Mouse (Mus musculus) liver, adult (tissue): ENCODE measurements around the gene Gadd45g.
A peak's percentile ranks its signal among the peaks of the same experiment; 100 is the strongest.

Experiments
- GATA4 ChIP-seq: IDR thresholded peaks from 2 replicates; pipeline ENCODE4 v1.6.1; 2014; ENCODE audit warnings: mild to moderate bottlenecking, low read length; ENCODE audit not compliant: insufficient replicate concordance

Gadd45g gene

DNA sequence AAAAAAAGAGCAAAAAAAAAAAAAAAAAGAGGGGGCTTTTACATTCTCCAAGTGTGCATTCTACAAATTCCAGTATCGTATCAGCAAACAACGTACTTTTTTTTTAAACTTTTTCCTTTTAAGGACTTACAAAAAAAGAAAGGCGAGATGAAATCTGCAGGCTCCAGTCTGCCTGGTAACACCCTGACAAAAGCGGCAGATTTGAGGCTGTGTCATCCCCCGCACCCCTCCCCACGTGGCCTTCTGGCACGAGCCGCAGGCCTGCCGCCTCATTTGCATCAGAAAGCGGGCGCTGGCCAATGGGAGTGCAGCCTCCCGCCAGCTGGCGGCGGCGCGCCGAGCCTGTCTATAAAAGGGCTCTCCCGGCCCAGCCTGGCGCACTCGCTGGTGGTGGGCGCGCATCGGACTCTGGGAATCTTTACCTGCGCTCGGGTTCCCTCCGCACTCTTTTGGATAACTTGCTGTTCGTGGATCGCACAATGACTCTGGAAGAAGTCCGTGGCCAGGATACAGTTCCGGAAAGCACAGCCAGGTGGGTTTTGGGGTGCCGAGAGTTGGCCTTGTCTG is at the start of gene Gadd45g:
Gene Gadd45g (plus strand): TSS at position 378 of the 567 bp plus-strand sequence.
- TF ChIP-seq GATA4, result peak; percentile 77; the same call in 1 of the 2 replicates

DNA sequence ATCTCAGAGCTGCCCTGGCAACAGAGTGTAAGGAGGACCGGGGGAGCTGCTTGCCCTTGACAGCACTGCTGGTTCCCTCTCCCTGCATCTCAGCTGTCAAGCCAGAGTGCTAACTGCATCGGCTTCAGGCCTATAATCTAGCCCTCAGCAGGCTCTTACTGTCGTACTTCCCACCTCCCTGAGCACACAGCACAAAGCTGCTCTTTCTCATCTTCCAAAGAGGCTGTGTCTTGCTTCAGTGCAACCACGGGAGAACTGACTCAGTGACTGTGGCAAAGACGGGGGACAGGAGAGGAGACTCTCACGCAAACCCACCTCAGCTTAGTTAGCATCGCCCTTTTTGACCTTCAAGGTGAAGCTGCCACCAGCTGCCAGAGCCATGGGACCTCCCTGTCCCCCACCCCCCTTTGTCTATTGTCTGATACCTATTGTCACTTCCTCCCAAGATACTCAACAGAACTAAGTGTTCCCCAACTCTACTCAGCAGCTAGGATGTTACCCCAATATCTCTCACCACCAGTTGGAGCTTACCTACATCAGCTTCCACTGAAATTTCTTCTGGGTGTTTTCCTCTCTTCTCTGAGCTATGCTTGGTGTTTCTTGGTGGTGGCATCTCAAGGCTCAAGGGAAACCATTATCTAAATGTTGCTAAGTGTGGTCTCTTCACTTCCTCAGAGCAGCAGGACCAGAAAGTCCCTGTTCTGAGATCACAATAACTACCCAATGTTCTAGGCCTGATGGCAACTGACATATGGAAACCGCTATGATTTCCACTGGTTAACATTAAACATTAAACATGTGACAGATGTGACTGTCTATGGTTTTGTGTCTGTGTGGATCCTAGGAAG is 48.4 kb upstream of the Gadd45g start:
- no peak for TF ChIP-seq GATA4

DNA sequence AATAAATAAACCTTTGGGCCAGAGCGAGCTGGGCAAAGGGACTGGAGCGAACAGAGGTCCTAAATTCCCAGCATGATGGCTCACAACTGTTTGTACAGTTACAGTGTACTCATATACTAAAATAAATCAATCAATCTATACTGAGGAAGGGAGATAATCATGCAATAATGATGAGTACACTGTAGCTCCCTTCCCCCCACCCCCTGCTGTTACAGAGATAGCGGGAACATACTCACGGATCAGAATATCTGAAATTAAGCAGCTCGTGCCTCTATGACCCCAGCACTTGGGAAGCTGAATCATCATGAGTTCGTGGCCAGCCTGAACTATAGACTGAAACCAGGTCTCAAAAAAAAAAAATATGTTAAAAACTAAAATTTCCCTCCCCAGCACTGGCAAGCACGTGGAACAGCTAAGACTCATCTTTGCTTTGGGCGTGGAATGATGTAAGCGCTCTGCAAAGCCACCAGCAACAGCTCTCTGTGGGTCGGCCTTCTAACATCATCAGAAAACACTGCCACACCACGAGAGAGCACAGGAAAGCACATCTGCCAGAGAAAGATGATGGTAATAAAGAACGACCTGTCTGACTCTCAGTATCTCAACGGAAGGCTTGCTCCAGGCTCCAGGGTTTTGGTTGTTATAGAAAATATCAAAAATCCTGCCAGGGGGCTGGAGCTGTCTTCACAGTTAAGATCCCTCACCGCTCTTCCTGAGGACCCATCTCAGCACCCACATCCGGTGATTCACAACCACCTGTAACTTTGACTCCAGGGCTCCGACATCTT is 46.5 kb upstream of the Gadd45g start:
- TF ChIP-seq GATA4, result no peak

DNA sequence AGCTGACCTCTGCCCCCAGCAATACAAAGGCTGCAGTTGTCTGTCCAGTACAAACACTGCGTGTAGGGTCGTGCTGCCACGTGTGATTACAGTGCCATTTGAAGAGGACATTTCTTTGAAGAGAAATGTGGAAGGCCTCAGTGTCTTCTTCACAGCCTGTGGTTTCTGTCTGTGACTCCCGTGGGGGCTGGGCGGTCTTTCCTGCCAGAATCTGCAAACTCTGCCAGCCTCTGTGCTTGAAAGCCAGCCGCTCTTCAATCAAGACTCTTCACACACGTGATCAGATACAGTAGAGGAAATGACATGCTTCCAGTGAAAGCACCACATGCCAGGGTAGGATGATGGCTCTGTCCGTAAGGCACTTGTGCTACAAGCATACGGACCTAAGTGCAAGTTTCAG is 45.6 kb upstream of the Gadd45g start:
- TF ChIP-seq GATA4, result no peak

DNA sequence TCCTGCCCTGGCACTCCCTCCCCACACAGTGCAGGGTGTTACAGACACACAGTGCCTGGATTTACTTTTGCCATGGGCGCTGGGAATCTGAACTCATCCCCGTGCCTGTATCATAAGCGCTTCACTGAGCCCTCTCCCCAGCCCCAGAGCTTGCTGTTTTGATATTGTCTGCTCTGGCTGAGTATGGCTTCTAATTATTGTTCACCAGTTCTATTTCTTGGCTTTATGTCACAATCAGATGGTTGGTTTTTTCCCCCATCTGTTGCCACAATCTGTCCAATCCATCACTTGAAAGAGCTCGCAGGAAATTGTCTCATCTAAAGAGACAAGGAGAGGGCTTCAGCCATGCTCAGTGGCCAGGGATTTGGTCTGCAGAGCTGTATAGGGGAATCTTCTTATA is 40.8 kb upstream of the Gadd45g start:
- no peak for TF ChIP-seq GATA4

DNA sequence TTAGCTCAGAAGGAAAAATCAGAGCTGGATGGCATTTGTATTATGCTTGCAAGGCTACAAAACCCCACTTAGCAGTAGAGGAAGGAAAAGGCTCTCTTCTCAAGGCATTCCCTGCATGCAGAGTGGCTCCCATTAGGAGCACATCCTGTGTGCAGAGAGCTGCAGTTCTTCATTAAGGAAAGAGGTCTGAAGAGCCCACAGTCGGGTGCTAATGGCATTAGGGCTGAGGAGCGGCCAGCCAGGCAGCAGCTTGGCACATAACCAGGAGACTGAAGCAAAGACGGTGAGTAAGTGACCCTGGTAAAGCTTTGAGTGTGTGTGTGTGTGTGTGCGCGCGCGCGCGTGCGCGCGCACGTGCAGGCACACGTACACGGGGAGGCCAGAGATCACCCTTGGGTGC is 40.3 kb upstream of the Gadd45g start:
- TF ChIP-seq GATA4, result no peak

DNA sequence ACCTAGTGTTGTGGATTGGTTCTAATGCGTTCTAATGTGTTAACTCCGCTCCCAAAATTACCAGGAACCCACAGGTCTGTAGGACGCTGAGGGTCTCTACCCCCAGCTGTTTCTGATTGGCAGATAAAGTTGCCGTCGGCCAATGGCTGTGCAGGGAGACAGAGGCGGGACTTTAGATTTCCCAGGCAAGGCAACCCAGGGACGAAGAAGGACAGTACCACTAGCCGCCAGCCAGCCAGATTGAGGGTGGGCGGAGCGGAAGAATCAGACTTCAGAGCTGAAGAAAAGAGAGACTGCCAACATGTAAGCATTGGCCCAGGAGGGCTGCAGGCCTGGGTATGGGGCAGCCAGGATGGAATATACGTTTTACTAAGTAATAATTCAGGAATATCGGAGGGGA is 38.3 kb upstream of the Gadd45g start:
- no peak for TF ChIP-seq GATA4

DNA sequence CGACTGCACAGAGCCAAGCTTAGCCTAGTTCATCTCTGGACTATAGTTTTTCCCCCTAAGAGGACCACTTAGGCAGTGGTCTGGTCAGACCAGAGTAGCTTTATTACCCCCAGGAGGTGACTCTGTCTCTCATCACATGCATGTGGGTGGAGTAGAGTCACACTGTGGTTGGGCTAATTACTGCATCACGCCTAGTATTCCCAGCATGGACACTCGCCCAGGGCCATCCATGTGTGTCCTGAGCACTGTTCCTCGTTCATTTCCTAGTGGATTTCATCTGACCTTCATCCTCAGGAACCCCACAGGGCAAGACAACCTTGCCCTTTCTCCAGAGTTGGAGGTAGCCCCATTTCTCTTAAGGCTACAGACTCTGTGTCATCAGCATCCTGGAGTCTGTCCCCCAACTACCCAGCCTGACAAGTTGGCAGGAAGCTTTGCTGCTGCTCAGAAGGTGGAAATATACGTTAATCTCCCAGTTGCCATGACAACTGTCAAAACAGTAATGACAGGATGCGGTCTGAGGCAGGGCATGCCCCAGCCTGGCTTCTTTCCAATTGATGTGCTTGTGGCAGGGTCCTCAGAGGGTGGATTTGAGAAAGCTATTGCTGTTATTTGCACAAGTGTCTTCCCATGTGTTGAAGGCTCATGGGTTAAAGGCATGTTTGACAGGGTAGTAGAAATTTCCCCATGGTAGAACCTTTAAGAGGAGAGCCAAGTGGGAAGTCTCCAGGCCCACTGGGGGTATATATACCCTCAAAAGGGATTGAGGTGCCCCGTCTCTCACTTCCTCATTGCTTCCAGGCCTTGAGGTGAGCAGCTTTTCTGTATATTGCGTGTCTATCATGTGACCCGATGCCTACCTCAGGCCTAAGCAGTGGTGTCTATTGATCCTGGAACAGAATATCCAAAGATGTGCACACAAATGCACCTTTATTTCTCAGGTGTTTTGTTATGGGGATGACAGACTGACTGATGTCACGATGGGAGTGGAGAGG is 32.6 kb upstream of the Gadd45g start:
- no peak for TF ChIP-seq GATA4

DNA sequence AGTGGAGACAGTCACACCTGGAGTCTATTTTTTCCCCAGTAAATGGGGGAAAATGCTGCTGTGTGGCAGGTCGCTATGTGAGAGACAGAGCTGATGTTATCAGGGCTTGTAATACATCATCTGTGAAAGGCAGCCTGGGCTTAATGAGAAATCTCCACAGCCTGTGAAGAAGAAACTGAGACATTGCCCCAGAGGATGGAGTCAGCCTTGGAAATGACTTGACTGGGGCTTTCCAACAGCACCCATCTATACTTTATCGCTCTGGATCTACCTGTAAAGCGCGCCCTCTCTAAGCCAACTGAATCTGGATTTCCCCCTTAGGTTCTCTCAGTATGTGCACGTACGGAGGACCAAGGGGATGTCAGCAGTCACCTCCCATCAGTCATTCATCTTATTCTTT is 31.8 kb upstream of the Gadd45g start:
- no peak for TF ChIP-seq GATA4

DNA sequence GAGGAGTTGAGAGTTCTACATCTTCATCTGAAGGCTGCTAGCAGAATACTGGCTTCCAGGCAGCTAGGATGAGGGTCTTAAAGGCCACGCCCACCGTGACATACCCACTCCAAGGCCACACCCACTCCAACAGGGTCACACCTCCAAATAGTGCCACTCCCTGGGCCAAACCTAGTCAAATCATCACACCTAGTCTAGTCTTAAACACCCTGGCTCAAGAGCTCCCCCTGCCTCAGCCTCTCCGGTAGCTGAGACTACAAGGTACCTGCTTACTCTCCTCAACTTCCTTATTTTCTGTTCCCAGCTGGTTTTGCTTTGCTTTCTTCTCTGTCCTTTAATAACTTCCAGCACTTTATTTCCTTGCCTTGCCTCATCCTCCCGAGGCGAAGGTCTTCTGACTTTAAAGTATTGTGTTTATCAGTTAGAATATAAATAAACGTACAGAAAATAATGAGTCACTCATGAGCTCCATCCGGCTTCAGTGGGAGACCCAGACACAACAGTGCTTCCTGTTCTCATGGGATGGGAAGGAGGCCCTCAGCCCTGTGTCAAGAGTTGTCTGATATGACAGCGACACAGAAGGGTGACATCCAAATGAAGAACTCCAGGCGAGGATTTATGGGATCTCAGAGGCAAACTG is 30.5 kb upstream of the Gadd45g start:
- no peak for TF ChIP-seq GATA4

DNA sequence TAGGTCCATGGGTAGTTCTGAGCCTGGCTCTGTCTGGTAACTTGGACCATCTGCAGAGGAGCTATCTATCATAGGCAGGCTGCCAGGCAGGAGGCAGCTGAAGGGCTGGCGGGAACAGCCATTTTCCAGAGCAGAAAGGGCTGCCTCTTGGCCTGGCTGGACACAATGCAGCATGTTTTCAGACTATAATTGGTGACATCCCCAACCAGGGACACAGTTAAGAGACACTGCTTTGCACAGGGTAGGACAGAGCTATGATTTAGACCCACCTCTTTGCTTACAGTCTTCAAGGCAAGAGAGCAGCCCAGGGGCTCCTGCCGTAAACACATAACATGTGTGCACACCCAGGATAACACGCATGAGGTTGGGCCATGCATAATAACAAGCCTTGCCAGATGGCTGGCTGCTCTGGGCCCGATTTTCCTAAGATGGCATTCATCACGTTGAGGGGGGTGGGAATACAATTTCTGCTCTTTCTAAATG is 29.9 kb upstream of the Gadd45g start:
- no peak for TF ChIP-seq GATA4

DNA sequence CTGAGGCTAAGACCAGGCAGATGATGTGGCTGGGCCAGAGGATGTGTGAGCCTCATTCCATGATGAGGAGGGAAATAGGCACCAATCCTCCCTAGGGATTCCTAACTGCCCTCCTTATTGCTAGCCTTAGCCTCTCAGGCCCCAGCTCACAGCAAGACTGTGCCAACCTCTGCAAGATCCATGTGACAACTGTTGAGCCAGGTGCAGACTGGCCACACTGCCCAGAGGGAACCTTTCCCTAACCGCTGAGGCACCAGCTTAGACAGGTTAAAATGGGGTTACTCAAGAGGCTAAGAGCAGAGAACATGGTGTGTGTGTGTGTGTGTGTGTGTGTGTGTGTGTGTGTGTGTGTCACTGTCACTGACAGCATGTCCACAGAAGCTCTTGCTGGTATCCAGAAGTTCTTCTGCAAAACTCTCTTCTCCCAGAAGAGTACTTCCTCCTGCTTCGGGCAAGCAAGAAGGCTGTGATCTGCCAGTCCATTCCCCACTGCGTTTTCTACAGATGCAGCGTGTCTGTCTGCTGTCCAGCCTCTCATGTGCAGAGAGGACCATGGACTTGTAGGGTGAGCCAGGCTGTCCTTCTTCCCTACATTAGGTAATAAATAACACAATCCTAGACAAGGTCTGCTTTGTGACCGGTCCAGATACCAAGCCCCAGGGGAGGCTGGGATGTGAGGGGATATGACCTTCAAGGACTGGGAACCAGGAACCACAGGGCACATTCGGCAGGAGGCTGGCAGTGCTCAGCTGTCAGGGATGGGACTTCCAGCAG is 28.1 kb upstream of the Gadd45g start:
- no peak for TF ChIP-seq GATA4

DNA sequence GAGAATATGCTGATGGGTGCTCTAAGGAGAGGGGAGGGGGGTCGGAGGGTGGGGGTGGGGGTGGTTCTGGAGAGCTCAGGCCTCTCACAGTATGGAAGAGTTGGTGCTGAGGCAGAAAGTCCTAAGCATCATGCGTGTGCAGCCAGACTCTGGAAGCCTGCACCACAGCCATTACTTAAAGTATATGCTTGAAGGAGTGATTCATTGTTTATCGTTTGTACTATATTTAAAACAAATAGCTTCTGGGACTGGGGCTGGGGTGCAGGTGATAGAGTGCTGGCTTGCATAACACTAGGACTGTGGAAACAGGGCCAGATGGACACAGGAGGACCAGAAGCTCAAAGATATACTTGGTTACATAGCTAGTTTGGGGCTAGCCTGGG is 27.5 kb upstream of the Gadd45g start:
- TF ChIP-seq GATA4, result no peak
